Mouse (Mus musculus): ENCODE measurements around the gene Ksr2. TPM values are rescaled to one million over a fixed set of nuclear protein-coding genes. Genes with fewer than 3 reads are reported as not detected.

Ksr2 gene
- polyA plus RNA-seq, 1 experiment from 2014 or later = 7.1 TPM

DNA sequence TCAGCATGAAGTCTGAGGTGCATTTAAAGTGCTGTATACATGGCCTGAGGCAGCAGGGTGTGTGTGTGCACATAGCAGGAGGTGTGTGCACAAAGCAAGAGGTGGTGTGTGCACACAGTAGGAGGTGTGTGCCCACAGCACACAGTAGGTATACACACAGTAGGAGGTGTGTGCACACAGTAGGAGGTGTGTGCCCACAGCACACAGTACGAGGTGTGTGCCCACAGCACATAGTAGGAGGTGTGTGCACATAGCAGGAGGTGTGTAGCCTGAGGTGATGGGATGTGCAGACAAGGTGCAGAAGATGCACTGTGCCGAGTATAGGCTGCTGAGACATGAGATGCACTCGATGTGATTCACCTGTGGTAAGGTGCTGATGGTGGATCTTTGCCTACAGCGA, 140.7 kb downstream of the Ksr2 start:
- H3K36me3 ChIP-seq = peaks cover 6% of the 10 kb centered on the region
- no peaks in the 10 kb centered on the region for H3K9me3 ChIP-seq
- H3K4me1 ChIP-seq (replicated peaks) = peaks cover 2% of the 10 kb centered on the region; the same call in 1 of the 2 replicates
- no peak overlapping the region for H3K4me2 ChIP-seq
- no peak overlapping the region for H3K27ac ChIP-seq
- no peak overlapping the region for H3K9ac ChIP-seq
- no peaks in the 10 kb centered on the region for H3K27me3 ChIP-seq
- H3K4me3 ChIP-seq = no peak overlapping the region
- 96% methylated on average over 4 of the region's 4 CpGs for WGBS
- ATAC-seq (ENCODE audit: low FRiP score) = no peak

DNA sequence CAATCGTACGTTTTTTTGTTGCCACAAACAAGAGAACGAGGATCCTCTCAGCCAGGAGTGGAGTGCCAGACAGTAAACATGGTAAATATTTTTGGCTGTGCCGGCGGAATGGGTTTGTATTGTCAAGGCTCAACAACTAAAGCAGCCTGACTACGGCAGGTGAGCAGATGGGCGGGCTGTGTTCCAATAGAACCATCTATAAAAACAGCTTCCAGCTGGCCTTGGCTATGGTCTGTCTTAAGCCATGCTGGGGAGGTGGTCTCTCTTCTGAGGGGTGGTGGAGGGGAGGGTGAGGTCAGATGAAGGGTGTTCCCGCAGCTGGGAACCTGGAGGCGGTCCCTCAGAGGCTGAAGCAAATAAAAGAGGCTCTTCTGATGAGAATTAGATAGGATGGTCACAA, 142.8 kb downstream of the Ksr2 start:
- Histone ChIP-seq H3K36me3 (peaks cover 6% of the 10 kb centered on the region), H3K27ac (no peak overlapping the region), H3K9ac (no peak overlapping the region), H3K4me3 (no peak overlapping the region), H3K27me3 (no peaks in the 10 kb centered on the region), H3K4me2 (no peak overlapping the region), H3K9me3 (no peaks in the 10 kb centered on the region), H3K4me1 (replicated peaks) (no peaks in the 10 kb centered on the region; the same call in 1 of the 2 replicates)
- no peak for ATAC-seq (ENCODE audit: low FRiP score)
- 76% methylated on average over 9 of the region's 9 CpGs for WGBS

DNA sequence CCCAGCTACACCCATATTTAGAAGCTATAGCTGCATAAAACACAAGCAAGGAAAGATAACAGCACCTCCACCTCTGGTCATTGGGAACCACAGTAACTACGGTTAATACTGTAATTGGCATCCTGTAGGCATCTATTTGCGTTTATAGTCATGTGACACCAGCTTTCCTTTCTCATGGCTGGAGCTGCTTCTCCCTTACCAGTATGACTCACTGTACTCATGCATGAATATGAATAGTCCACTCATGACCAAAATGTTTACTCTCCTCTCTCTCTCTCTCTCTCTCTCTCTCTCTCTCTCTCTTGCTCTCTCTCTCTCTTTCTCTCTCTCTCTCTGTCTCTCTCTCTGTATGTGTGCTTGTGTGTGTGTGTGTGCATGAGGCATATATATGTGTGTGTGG, 147.3 kb downstream of the Ksr2 start:
- 86% methylated on average over 2 of the region's 2 CpGs for WGBS
- no peak overlapping the region for H3K9ac ChIP-seq
- 0 out of 2 replicates have a peak, but pooled peaks cover 2% of the 10 kb centered on the region for H3K27me3 ChIP-seq
- H3K4me3 ChIP-seq = no peak overlapping the region
- no peaks in the 10 kb centered on the region for H3K9me3 ChIP-seq
- H3K27ac ChIP-seq = no peak overlapping the region
- peaks cover 2% of the 10 kb centered on the region for H3K4me1 ChIP-seq (replicated peaks)
- no peak overlapping the region for H3K4me2 ChIP-seq
- ATAC-seq (ENCODE audit: low FRiP score) = no peak
- peaks cover 6% of the 10 kb centered on the region for H3K36me3 ChIP-seq

DNA sequence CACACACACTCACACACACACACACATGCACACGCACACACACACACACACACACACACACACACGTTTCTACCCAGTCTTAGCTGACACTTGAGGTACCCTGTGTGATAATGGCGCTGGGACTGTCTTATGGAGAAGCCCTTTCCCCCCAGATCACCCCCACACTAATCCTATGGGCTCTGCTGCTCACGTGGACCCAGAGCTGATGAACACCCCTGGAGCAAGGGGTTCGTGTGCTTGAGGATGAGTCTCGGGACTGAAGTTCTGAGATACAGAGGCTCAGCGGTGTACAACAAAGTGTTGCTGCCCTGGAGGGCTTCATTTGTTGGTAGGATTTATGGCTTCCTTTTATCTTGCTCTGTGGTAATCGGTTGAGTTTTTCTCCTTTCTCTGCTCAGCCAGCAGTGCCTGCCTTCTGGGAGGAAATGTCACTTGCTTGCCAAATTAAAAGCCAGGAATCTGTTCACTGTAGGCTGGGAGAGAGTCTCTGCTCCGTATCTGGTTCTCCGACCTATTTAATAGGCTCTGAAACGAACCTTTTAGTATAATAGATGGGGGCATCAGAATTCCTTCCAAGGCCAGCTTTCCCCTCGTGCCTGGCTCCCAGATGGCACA, 152.4 kb downstream of the Ksr2 start:
- Histone ChIP-seq H3K9me3 (no peaks in the 10 kb centered on the region), H3K27me3 (0 out of 2 replicates have a peak, but pooled peaks cover 2% of the 10 kb centered on the region), H3K4me3 (no peak overlapping the region), H3K4me1 (replicated peaks) (peaks cover 7% of the 10 kb centered on the region), H3K4me2 (no peak overlapping the region), H3K27ac (peak overlapping the region; percentile 70), H3K9ac (0 out of 2 replicates have a peak overlapping the region, but pooled peaks have one; percentile 19), H3K36me3 (peaks cover 18% of the 10 kb centered on the region)
- no peak for ATAC-seq (ENCODE audit: low FRiP score)
- 52% methylated on average over 12 of the region's 12 CpGs for WGBS

DNA sequence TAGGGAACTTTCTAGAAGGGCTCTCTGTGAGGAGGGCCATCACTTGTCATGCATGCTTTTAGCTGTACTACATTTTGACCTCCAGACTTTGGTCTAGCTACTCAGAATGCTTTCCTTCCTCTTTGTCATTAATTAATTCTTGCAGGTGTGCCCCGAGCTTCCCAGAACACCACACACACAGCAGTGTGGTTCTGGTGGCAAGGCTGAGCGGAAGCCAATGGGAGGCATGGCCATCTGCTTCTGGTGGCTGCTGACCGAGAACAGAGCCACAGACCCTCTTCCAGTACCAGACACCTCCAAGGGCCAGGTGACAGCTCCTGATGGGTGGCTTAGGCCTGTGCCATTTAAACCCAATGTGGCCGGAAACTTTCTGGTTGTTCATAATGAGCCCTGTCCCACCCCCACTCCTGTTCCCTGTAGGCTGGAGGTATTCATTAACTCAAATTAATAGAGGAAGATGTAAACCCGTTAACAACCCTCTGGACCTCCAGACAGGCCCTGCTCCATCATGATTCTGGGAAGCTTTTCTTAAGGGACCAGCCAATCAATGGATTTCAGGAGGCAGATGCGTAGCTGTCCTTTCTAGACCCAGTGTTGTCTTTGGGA, 155.5 kb downstream of the Ksr2 start:
- Histone ChIP-seq H3K4me1 (replicated peaks) (peaks cover 7% of the 10 kb centered on the region), H3K4me2 (no peak overlapping the region), H3K9me3 (no peaks in the 10 kb centered on the region), H3K27me3 (no peaks in the 10 kb centered on the region), H3K36me3 (peaks cover 14% of the 10 kb centered on the region), H3K4me3 (no peak overlapping the region), H3K27ac (no peak overlapping the region), H3K9ac (no peak overlapping the region)
- 81% methylated on average over 6 of the region's 6 CpGs for WGBS
- no peak for ATAC-seq (ENCODE audit: low FRiP score)

DNA sequence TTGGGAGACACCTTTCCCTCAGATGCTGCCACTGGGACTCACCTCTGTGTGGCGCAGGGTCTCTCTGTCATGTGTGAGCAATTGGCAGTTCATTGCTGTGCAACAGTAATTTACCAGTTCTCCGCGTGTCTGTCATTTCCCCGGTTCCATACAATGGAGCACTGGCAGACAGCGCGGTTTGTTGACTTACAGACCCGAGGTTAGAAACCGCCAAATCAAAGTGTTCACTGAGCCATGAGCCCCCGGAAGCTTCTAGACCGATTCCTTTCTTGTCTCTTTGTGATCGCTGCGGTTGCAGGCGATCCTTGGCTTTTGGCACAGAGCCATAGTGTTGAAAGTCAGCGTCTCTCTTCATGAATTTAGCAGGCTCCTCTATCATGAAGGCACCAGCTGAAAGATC, 158.6 kb downstream of the Ksr2 start:
- H3K9ac ChIP-seq = no peak overlapping the region
- no peak overlapping the region for H3K4me3 ChIP-seq
- no peaks in the 10 kb centered on the region for H3K27me3 ChIP-seq
- 60% methylated on average over 14 of the region's 14 CpGs for WGBS
- H3K9me3 ChIP-seq = no peaks in the 10 kb centered on the region
- ATAC-seq (ENCODE audit: low FRiP score) = no peak
- H3K36me3 ChIP-seq = peaks cover 19% of the 10 kb centered on the region
- 0 out of 2 replicates have a peak overlapping the region, but pooled peaks have one; percentile 2 for H3K4me2 ChIP-seq
- peak overlapping the region; percentile 1; the same call in 1 of the 2 replicates for H3K27ac ChIP-seq
- no peaks in the 10 kb centered on the region for H3K4me1 ChIP-seq (replicated peaks)

DNA sequence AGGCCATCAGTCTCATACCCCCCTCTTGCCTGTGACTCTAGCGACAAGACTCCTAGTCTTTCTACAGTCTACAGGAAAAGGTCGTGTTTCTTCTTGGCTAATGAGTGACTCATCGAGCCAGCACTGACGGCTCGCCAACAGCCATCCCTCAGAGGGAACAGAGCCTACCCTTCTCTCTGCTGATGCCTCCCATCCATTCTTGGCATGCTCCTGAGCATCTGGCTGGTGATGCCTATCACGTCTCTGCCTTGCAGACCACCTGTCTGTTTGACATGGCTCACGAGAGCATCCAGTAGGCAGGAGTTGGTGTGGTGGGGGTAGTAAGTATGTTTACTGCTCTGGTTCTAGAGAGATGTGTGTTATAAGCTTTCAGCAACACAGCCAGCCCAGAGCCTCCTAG, 161.1 kb downstream of the Ksr2 start:
- Histone ChIP-seq H3K27ac (no peak overlapping the region), H3K4me1 (replicated peaks) (no peaks in the 10 kb centered on the region), H3K9me3 (no peaks in the 10 kb centered on the region), H3K4me2 (no peak overlapping the region), H3K36me3 (peaks cover 12% of the 10 kb centered on the region), H3K4me3 (no peak overlapping the region), H3K9ac (no peak overlapping the region), H3K27me3 (no peaks in the 10 kb centered on the region)
- no peak for ATAC-seq (ENCODE audit: low FRiP score)
- WGBS = 80% methylated on average over 7 of the region's 7 CpGs

DNA sequence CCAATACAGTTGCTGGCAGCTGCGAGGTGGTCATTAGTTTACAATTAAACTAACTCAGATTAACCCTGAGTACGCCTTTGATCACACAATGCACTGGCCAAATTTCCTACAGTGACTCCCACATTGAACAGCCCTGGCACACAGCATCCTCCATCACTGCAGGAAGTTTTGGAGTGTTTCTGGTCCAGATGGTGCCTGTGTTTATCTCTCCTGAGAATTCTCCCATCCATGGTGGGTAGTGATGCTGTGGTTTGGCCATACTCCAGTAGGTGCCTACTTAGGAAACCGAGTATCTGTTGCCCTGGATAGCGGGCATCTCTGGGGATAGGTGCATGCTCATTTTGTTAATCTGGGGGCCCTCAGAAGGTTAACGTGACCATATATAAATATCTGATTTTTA, 163.8 kb downstream of the Ksr2 start:
- no peak for ATAC-seq (ENCODE audit: low FRiP score)
- H3K4me1 ChIP-seq (replicated peaks) = no peaks in the 10 kb centered on the region
- peaks cover 7% of the 10 kb centered on the region; the same call in 1 of the 2 replicates for H3K36me3 ChIP-seq
- no peaks in the 10 kb centered on the region for H3K27me3 ChIP-seq
- H3K9me3 ChIP-seq = no peaks in the 10 kb centered on the region
- H3K4me2 ChIP-seq = no peak overlapping the region
- no peak overlapping the region for H3K9ac ChIP-seq
- no peak overlapping the region for H3K4me3 ChIP-seq
- 93% methylated on average over 5 of the region's 5 CpGs for WGBS
- no peak overlapping the region for H3K27ac ChIP-seq

DNA sequence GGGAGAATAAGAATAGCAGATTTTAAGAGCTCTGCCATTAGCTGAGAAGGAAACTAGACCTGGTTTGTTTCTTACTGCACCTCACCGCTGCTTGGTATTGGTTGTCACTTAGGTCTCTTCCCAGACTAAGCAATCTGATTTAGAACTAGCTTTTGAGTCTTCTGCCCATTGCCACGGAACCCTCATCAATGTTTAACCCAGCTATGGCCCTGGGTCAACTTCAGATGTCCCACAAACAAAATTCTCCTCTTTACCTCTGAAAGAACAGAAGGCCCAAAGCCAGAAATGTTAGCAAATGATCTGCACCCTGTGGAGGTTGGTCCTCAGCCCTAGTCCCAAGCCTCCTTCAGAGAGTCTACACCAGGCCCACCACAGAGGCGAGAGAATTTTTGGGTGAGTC, 167.9 kb downstream of the Ksr2 start:
- Histone ChIP-seq H3K27ac (no peak overlapping the region), H3K9ac (no peak overlapping the region), H3K36me3 (no peaks in the 10 kb centered on the region), H3K4me3 (no peak overlapping the region), H3K4me1 (replicated peaks) (no peaks in the 10 kb centered on the region), H3K27me3 (no peaks in the 10 kb centered on the region), H3K9me3 (no peaks in the 10 kb centered on the region), H3K4me2 (no peak overlapping the region)
- 82% methylated on average over 3 of the region's 3 CpGs for WGBS
- no peak for ATAC-seq (ENCODE audit: low FRiP score)

DNA sequence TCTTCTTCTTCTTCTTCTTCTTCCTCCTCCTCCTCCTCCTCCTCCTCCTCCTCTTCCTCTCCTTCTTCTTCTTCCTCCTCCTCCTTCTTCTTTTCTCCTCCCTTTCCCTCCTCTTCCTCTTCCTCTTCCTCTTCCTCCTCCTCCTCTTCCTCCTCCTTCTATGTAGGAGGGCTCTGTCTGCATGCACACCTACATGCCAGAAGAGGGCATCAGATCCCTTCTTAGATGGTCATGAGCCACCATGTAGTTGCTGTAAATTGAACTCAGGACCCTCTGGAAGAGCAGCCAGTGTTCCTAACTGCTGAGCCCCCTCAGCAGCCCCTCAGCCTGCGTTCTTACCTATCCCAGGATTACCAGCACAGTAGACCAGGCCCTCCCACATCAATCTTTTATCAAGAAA, 170.6 kb downstream of the Ksr2 start:
- Histone ChIP-seq H3K9me3 (no peaks in the 10 kb centered on the region), H3K27me3 (no peaks in the 10 kb centered on the region), H3K4me3 (no peak overlapping the region), H3K4me2 (no peak overlapping the region), H3K36me3 (no peaks in the 10 kb centered on the region), H3K9ac (no peak overlapping the region), H3K27ac (no peak overlapping the region), H3K4me1 (replicated peaks) (no peaks in the 10 kb centered on the region)
- WGBS = 67% methylated on average over 1 of the region's 1 CpGs
- no peak for ATAC-seq (ENCODE audit: low FRiP score)

DNA sequence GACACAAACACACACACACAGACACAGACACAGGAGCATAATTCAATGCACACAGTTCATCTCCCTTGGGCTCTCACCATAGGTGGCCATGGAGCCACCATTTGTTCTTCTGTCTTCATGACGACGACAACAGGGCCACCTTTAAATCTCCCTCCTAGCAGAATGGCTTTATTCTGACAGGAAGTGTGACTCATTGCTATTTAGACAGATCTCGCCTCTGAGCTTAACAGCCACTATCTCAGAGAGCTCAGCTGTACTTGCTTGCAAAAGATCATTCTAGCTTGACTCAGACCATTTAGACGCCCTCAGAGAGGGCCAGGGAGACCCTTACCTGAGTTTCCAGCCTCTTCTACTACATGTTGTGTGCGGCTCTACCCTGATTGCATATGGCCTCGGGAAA, 175.5 kb downstream of the Ksr2 start:
- no peaks in the 10 kb centered on the region for H3K36me3 ChIP-seq
- H3K4me3 ChIP-seq = no peak overlapping the region
- H3K4me1 ChIP-seq (replicated peaks) = peaks cover 8% of the 10 kb centered on the region
- H3K4me2 ChIP-seq = no peak overlapping the region
- H3K9me3 ChIP-seq = no peaks in the 10 kb centered on the region
- WGBS = 72% methylated on average over 6 of the region's 6 CpGs
- no peak for ATAC-seq (ENCODE audit: low FRiP score)
- no peak overlapping the region for H3K9ac ChIP-seq
- no peaks in the 10 kb centered on the region for H3K27me3 ChIP-seq
- H3K27ac ChIP-seq = no peak overlapping the region

DNA sequence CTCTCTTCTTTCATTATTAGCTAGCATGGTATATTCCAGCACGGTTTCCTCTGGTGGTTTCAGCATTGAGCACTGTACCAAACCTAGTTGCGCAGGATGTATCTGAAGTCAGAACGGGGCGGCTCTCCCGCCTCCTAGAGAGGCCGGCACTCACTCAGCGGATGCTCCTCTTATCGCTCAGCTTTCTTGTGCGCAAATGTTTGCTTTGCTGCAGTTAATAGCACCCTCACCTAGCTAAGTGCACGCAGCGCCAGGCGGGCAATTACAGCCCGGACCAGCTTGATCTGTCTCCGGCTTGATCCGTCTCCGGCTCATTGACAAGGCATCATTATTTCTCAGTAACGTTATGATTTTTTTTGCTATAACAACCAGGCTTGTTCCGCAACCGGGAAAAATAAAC, 179.5 kb downstream of the Ksr2 start:
- 46% methylated on average over 19 of the region's 19 CpGs for WGBS
- H3K36me3 ChIP-seq = no peaks in the 10 kb centered on the region
- H3K9ac ChIP-seq = no peak overlapping the region
- H3K27ac ChIP-seq = no peak overlapping the region
- no peak overlapping the region for H3K4me3 ChIP-seq
- no peak overlapping the region for H3K4me2 ChIP-seq
- H3K9me3 ChIP-seq = no peaks in the 10 kb centered on the region
- H3K4me1 ChIP-seq (replicated peaks) = peaks cover 8% of the 10 kb centered on the region
- H3K27me3 ChIP-seq = no peaks in the 10 kb centered on the region
- peak; percentile 43; the same call in 1 of the 2 replicates for ATAC-seq (ENCODE audit: low FRiP score)

DNA sequence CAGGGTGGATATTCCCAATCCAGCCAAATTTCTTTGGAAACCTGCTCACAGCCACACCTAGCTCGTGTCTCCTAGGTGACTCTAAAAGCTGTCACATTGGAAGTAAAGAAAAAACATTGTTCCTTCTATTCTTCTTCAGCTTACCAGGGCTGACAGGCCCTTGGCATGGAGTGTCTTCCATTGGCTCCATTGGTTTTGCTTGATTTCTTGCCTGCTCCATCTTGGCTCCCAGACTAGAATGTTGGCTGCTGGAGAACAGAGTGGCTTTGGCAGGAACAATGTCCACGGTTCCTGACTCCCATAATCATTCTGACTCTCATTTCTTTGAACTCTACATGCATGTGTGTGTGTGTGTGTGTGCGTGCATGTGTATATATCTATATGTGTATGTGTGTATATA, 183.0 kb downstream of the Ksr2 start:
- no peaks in the 10 kb centered on the region for H3K9me3 ChIP-seq
- H3K27me3 ChIP-seq = no peaks in the 10 kb centered on the region
- peaks cover 19% of the 10 kb centered on the region for H3K4me1 ChIP-seq (replicated peaks)
- no peak overlapping the region for H3K4me2 ChIP-seq
- no peak overlapping the region for H3K4me3 ChIP-seq
- no peak overlapping the region for H3K27ac ChIP-seq
- no peak for ATAC-seq (ENCODE audit: low FRiP score)
- H3K36me3 ChIP-seq = no peaks in the 10 kb centered on the region
- 87% methylated on average over 3 of the region's 3 CpGs for WGBS
- H3K9ac ChIP-seq = no peak overlapping the region

Measured in hindbrain, embryonic 13.5 days (tissue).